26 mouse cellular contexts compared by ENCODE assay signal in the genomic region with DNA sequence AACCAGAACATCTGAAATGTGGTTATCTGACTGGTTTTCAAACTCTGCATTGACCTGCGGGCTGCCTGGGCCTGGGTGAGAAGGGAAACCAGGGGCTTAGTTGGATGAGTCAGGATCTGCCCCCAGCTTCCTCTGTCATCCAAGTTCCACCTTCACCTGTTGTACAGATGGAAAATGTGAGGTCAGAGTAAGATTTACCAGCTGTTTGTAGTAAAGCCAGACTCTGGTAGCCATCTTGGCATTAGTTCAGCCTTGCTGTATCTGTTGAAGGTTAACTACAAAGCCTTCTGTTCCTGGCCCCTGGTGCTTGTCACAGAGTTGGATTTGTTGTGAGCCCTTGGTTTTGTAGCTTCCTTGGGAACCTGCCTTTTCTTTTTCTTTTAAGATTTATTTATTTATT. TPM values are rescaled to one million over a fixed set of nuclear protein-coding genes. Genes with fewer than 3 reads are reported as not detected.
"Had no signal": no experiment of that assay in that cellular context is flagged by ENCODE, and none has a peak within 500 bp of the region (broad histone marks: within the 10 kb centered on the region; RNA-seq: fewer than 3 reads in every experiment).

No protein-coding gene starts in this region.

- H3K27ac ChIP-seq: heart, adult 2 months; hindbrain, embryonic 10.5 days; hindbrain, embryonic 12.5 days; hindbrain, embryonic 14.5 days; intestine, embryonic 15.5 days; layer of hippocampus, adult 2 months; left cerebral cortex, adult 2 months; limb, embryonic 10.5 days; limb, embryonic 12.5 days; liver, embryonic 14.5 days had no signal

- H3K9ac ChIP-seq: forebrain, postnatal 0 days; hindbrain, embryonic 12.5 days; hindbrain, embryonic 14.5 days; intestine, embryonic 15.5 days; limb, embryonic 12.5 days; liver, embryonic 14.5 days had no signal

- H3K9me3 ChIP-seq: hindbrain, embryonic 10.5 days; hindbrain, embryonic 12.5 days; intestine, embryonic 15.5 days; limb, embryonic 10.5 days; limb, embryonic 12.5 days had no signal

- ATAC-seq: forebrain, postnatal 0 days; hindbrain, embryonic 16.5 days; inflammation-experienced regulatory T-cells, adult 6 months; intestine, embryonic 15.5 days; intestine, postnatal 0 days had no signal

- H3K4me1 ChIP-seq: hindbrain, embryonic 12.5 days had no signal

- H3K4me3 ChIP-seq: heart, adult 2 months; hindbrain, embryonic 10.5 days; hindbrain, embryonic 12.5 days; intestine, embryonic 15.5 days; layer of hippocampus, adult 2 months; left cerebral cortex, adult 2 months; limb, embryonic 10.5 days; limb, embryonic 12.5 days had no signal

- H3K4me2 ChIP-seq: heart, embryonic 11.5 days; hindbrain, embryonic 12.5 days; hindbrain, embryonic 14.5 days; intestine, embryonic 15.5 days; limb, embryonic 12.5 days had no signal

- H3K36me3 ChIP-seq: intestine, embryonic 15.5 days had no signal

- H3K27me3 ChIP-seq: hindbrain, embryonic 12.5 days; intestine, embryonic 15.5 days; limb, embryonic 12.5 days had no signal

- DNase-seq: forebrain, postnatal 0 days; gastrocnemius, postnatal 14 days; gastrocnemius, postnatal 36 days; heart, adult 11 months; heart, adult 2 months; heart, postnatal 10 days; heart, postnatal 4 days; kidney, adult 18-20 months; kidney, postnatal 10 days; kidney, postnatal 25 days; lung, adult 2 months had no signal

RNA-seq across cellular contexts. Expression of a gene that starts 52.4 kb away (rescaled TPM):
- total RNA-seq: gastrocnemius, adult 18-20 months; heart, postnatal 25 days; heart, postnatal 4 days had no signal

RNA-seq across cellular contexts. Expression of a gene that starts 57.7 kb away (rescaled TPM):
- polyA plus RNA-seq: inflammation-experienced regulatory T-cells, adult 6 months had no signal
